Mouse (Mus musculus) G1E-ER4 (cell line): ENCODE results near the gene Esrrb. TPM values are rescaled to one million over a fixed set of nuclear protein-coding genes. Genes with fewer than 3 reads are reported as not detected.

Source experiments
- GATA1 ChIP-seq: IDR thresholded peaks from one replicate; pipeline ENCODE4 v1.8.0; 2012; ENCODE audit warnings: low read length, inconsistent platforms
- polyA plus RNA-seq: library from polyadenylated mRNA; stranded (reverse); fragments of >175 nt; gene quantifications from 2 replicates; pipeline ENCODE4 v1.2.3, GENCODE M21; 2012

Esrrb gene
- polyA plus RNA-seq, 1 experiment, result not detected

- TF ChIP-seq GATA1, result no peak
These were observed 103.5 kb downstream of the Esrrb start for GRCm38 (mm10) chr12:86464385-86464784.

GRCm38 (mm10) chr12:86466180-86466579 is 105.3 kb downstream of the Esrrb start:
- TF ChIP-seq GATA1, result no peak

- no peak for TF ChIP-seq GATA1
These were observed 109.0 kb downstream of the Esrrb start for GRCm38 (mm10) chr12:86469919-86470318.

- TF ChIP-seq GATA1, result no peak
These were observed 110.0 kb downstream of the Esrrb start for GRCm38 (mm10) chr12:86470912-86471311.

- TF ChIP-seq GATA1, result no peak
These were observed 112.7 kb downstream of the Esrrb start for GRCm38 (mm10) chr12:86473630-86474029.

GRCm38 (mm10) chr12:86475994-86476393 is 115.1 kb downstream of the Esrrb start:
- TF ChIP-seq GATA1, result no peak

- no peak for TF ChIP-seq GATA1
These were observed 118.0 kb downstream of the Esrrb start for GRCm38 (mm10) chr12:86478908-86479307.

- no peak for TF ChIP-seq GATA1
These were observed 121.1 kb downstream of the Esrrb start for GRCm38 (mm10) chr12:86482029-86482428.

- no peak for TF ChIP-seq GATA1
These were observed 122.5 kb downstream of the Esrrb start for GRCm38 (mm10) chr12:86483413-86483841.

GRCm38 (mm10) chr12:86488005-86488404 is 127.1 kb downstream of the Esrrb start:
- no peak for TF ChIP-seq GATA1

GRCm38 (mm10) chr12:86490052-86490451 is 129.1 kb downstream of the Esrrb start:
- no peak for TF ChIP-seq GATA1

- TF ChIP-seq GATA1, result no peak
These were observed 130.6 kb downstream of the Esrrb start for GRCm38 (mm10) chr12:86491500-86491899.

- TF ChIP-seq GATA1, result no peak
These were observed 131.9 kb downstream of the Esrrb start for GRCm38 (mm10) chr12:86492822-86493221.

- TF ChIP-seq GATA1, result no peak
These were observed 136.2 kb downstream of the Esrrb start for GRCm38 (mm10) chr12:86497126-86497525.

GRCm38 (mm10) chr12:86498765-86499164 is 137.8 kb downstream of the Esrrb start:
- TF ChIP-seq GATA1, result no peak

GRCm38 (mm10) chr12:86501728-86502127 is 140.8 kb downstream of the Esrrb start:
- no peak for TF ChIP-seq GATA1

- TF ChIP-seq GATA1, result no peak
These were observed 143.0 kb downstream of the Esrrb start for GRCm38 (mm10) chr12:86503921-86504320.

GRCm38 (mm10) chr12:86504321-86504720 is 143.4 kb downstream of the Esrrb start:
- no peak for TF ChIP-seq GATA1
